Comparison of ENCODE assay signal across 9 mouse cellular contexts in genomic region chr17:5885474-5885873, GRCm38 (mm10). TPM values are rescaled to one million over a fixed set of nuclear protein-coding genes. Genes with fewer than 3 reads are reported as not detected.
DNase-seq lines count a peak whose midpoint lies in the region; ATAC-seq lines count a peak whose summit lies in the region.
"Had no signal": no experiment of that assay in that cellular context is flagged by ENCODE, and none has a peak within 500 bp of the region (broad histone marks: within the 10 kb centered on the region; RNA-seq: fewer than 3 reads in every experiment).

No protein-coding gene starts in this region.

- no peak overlapping the region for H3K27ac ChIP-seq in forebrain, embryonic 14.5 days (ENCODE audit: low read depth, low read length)
- no peak overlapping the region for H3K27ac ChIP-seq in forebrain, embryonic 10.5 days
- H3K27ac ChIP-seq in forebrain, embryonic 16.5 days (ENCODE audit: low read length) = no peak overlapping the region

- no peak overlapping the region for H3K4me3 ChIP-seq in forebrain, embryonic 14.5 days (ENCODE audit: low read depth, low read length)
- no peak overlapping the region for H3K4me3 ChIP-seq in forebrain, embryonic 10.5 days
- no peak overlapping the region for H3K4me3 ChIP-seq in forebrain, embryonic 16.5 days (replicated peaks; ENCODE audit: low read length)
- H3K4me3 ChIP-seq in megakaryocyte, embryonic 14.5 days (replicated peaks) = peak overlapping the region; percentile 86

- H3K36me3 ChIP-seq in forebrain, embryonic 14.5 days (ENCODE audit: control insufficient read depth, insufficient read depth, low read length) = no peaks in the 10 kb centered on the region
- H3K36me3 ChIP-seq in forebrain, embryonic 10.5 days (replicated peaks) = peaks cover 3% of the 10 kb centered on the region; the same call in 1 of the 2 replicates
- H3K36me3 ChIP-seq in forebrain, embryonic 16.5 days (ENCODE audit: control insufficient read depth, insufficient read depth) = no peaks in the 10 kb centered on the region
- H3K36me3 ChIP-seq in megakaryocyte, embryonic 14.5 days (replicated peaks; ENCODE audit: low read length) = peaks cover 35% of the 10 kb centered on the region

- no peak overlapping the region for H3K9ac ChIP-seq in forebrain, embryonic 14.5 days (ENCODE audit: low read length)
- H3K9ac ChIP-seq in forebrain, embryonic 16.5 days (replicated peaks; ENCODE audit: low read depth, low read length) = no peak overlapping the region

- H3K27me3 ChIP-seq in forebrain, embryonic 14.5 days (replicated peaks; ENCODE audit: control insufficient read depth, insufficient read depth, low read length) = no peaks in the 10 kb centered on the region
- H3K27me3 ChIP-seq in forebrain, embryonic 10.5 days (ENCODE audit: poor library complexity, severe bottlenecking) = no peaks in the 10 kb centered on the region
- H3K27me3 ChIP-seq in forebrain, embryonic 16.5 days (replicated peaks; ENCODE audit: control insufficient read depth, insufficient read depth, low read length) = no peaks in the 10 kb centered on the region
- no peaks in the 10 kb centered on the region for H3K27me3 ChIP-seq in megakaryocyte, embryonic 14.5 days (replicated peaks)
- H3K27me3 ChIP-seq: CH12.LX had no signal

- peak; percentile 53 for DNase-seq in forebrain, embryonic 14.5 days (ENCODE audit: low spot score)
- DNase-seq in forebrain, embryonic 10.5 days (ENCODE audit: extremely low spot score, low spot score) = no peak
- peak; percentile 86 for DNase-seq in adrenal gland, adult 2 months
- DNase-seq in layer of hippocampus, postnatal 10 days (ENCODE audit: low spot score in 2 of 2) = peak; percentile 55 to 66
- DNase-seq in thymus, postnatal 25 days = peak; percentile 69

- H3K4me1 ChIP-seq in forebrain, embryonic 14.5 days (ENCODE audit: control insufficient read depth, insufficient read depth, low read length) = 0 out of 2 replicates have a peak, but pooled peaks cover 4% of the 10 kb centered on the region
- peaks cover 18% of the 10 kb centered on the region for H3K4me1 ChIP-seq in forebrain, embryonic 10.5 days
- H3K4me1 ChIP-seq in forebrain, embryonic 16.5 days (replicated peaks; ENCODE audit: control insufficient read depth, insufficient read depth, low read length) = peaks cover 6% of the 10 kb centered on the region; the same call in 1 of the 2 replicates
- H3K4me1 ChIP-seq in megakaryocyte, embryonic 14.5 days = peaks cover 60% of the 10 kb centered on the region

- peak; percentile 46; the same call in 1 of the 2 replicates for ATAC-seq in forebrain, embryonic 14.5 days
- peak; percentile 36 for ATAC-seq in forebrain, embryonic 16.5 days
- peak; percentile 84 to 92 for ATAC-seq in hematopoietic stem cell, adult 5-6 weeks (replicated peaks in 1 of 2; ENCODE audit: insufficient read depth in 1 of 2, low FRiP score in 2 of 2, low TSS enrichment in 1 of 2, low read depth in 1 of 2, poor library complexity in 2 of 2, severe bottlenecking in 2 of 2)

- no peaks in the 10 kb centered on the region for H3K9me3 ChIP-seq in forebrain, embryonic 14.5 days (replicated peaks; ENCODE audit: control insufficient read depth, low read length)
- H3K9me3 ChIP-seq in forebrain, embryonic 10.5 days = no peaks in the 10 kb centered on the region
- H3K9me3 ChIP-seq in forebrain, embryonic 16.5 days (ENCODE audit: control insufficient read depth, low read length) = no peaks in the 10 kb centered on the region
- no peaks in the 10 kb centered on the region for H3K9me3 ChIP-seq in megakaryocyte, embryonic 14.5 days

- H3K4me2 ChIP-seq in forebrain, embryonic 14.5 days (ENCODE audit: low read length) = no peak overlapping the region
- no peak overlapping the region for H3K4me2 ChIP-seq in forebrain, embryonic 16.5 days (ENCODE audit: low read length)

- WGBS in forebrain, embryonic 14.5 days = 35% methylated on average over 8 of the region's 8 CpGs
- 79% methylated on average over 8 of the region's 8 CpGs for WGBS in forebrain, embryonic 10.5 days
- WGBS in forebrain, embryonic 16.5 days = 20% methylated on average over 8 of the region's 8 CpGs

RNA-seq across cellular contexts. Expression of gene Snx9, which starts 44.3 kb away (rescaled TPM):
- 6.7 and 6.8 TPM in 2 replicates for polyA plus RNA-seq in forebrain, embryonic 14.5 days (2014; fragmentation: Nextera tagmentation; extraction: Ambion mirVana)
- 12.9 and 14.8 TPM in 2 replicates for polyA plus RNA-seq in forebrain, embryonic 10.5 days (2016; fragmentation: Nextera tagmentation; extraction: Ambion mirVana)
- 10 to 100 TPM; 48.4 to 55.9 TPM for total RNA-seq in adrenal gland, adult 2 months (2021)
- polyA plus RNA-seq in adrenal gland, adult 2 months (2012; rRNA removed) = 26.0 and 28.3 TPM in 2 replicates
- polyA plus RNA-seq in forebrain, embryonic 16.5 days (2015; fragmentation: Nextera tagmentation; extraction: Ambion mirVana) = 4.5 and 6.1 TPM in 2 replicates
- total RNA-seq in hematopoietic stem cell, adult 5-6 weeks (2017) = 28.5 and 28.8 TPM in 2 replicates
- total RNA-seq in layer of hippocampus, postnatal 10 days (2021) = 10 to 100 TPM; 12.7 to 13.1 TPM
- 35.2 and 38.7 TPM in 2 replicates for polyA plus RNA-seq in megakaryocyte, embryonic 14.5 days (2012; ENCODE audit: insufficient read depth, low replicate concordance)

RNA-seq across cellular contexts. Expression of gene Synj2, which starts 55.6 kb away (rescaled TPM):
- polyA plus RNA-seq in forebrain, embryonic 14.5 days (2014; fragmentation: Nextera tagmentation; extraction: Ambion mirVana) = 0.72 and 0.90 TPM in 2 replicates
- polyA plus RNA-seq in forebrain, embryonic 10.5 days (2016; fragmentation: Nextera tagmentation; extraction: Ambion mirVana) = 0.90 and 1.1 TPM in 2 replicates
- total RNA-seq in adrenal gland, adult 2 months (2021) = 10 to 100 TPM in 1 of 2 experiments, 1 to 10 TPM in 1; 9.7 to 18.3 TPM
- polyA plus RNA-seq in adrenal gland, adult 2 months (2012; rRNA removed) = 3.6 and 4.6 TPM in 2 replicates
- 1.4 and 2.5 TPM in 2 replicates for polyA plus RNA-seq in forebrain, embryonic 16.5 days (2015; fragmentation: Nextera tagmentation; extraction: Ambion mirVana)
- 8.1 and 17.9 TPM in 2 replicates for total RNA-seq in hematopoietic stem cell, adult 5-6 weeks (2017)
- 10 to 100 TPM; 37.9 to 38.9 TPM for total RNA-seq in layer of hippocampus, postnatal 10 days (2021)
- polyA plus RNA-seq in megakaryocyte, embryonic 14.5 days (2012; ENCODE audit: insufficient read depth, low replicate concordance) = 4.1 and 4.3 TPM in 2 replicates

Comparison
In these comparisons a context has a peak if more than half of its experiments do, and no peak if none do; other contexts are left out.
1. ATAC-seq: peak in every context shown above with its lines; median percentile 88 in hematopoietic stem cell, adult 5-6 weeks; 46 in forebrain, embryonic 14.5 days; 36 in forebrain, embryonic 16.5 days.